Mouse (Mus musculus) thymus, postnatal 10 days (tissue): ENCODE data around the gene Cyp4b1.
"Not testable (repeated sequence)": the region's sequence is repeated elsewhere in the genome, so short reads cannot be mapped to it uniquely, and the experiment has no call there.

ENCODE experiments used
- DNase-seq, 2 experiments: peaks; one replicate each; pipeline ENCODE4 v3.0.0; 2021; ENCODE audit warnings: low spot score in 2 of 2

Cyp4b1 gene

GRCm38 (mm10) chr4:115647580-115647979 lies at the start of gene Cyp4b1:
Gene Cyp4b1 (minus strand): TSS chr4:115647723.
- DNase-seq = no peak

- no peak for DNase-seq
Observed at GRCm38 (mm10) chr4:115686299-115686698, 38.8 kb upstream of the Cyp4b1 start.

DNA sequence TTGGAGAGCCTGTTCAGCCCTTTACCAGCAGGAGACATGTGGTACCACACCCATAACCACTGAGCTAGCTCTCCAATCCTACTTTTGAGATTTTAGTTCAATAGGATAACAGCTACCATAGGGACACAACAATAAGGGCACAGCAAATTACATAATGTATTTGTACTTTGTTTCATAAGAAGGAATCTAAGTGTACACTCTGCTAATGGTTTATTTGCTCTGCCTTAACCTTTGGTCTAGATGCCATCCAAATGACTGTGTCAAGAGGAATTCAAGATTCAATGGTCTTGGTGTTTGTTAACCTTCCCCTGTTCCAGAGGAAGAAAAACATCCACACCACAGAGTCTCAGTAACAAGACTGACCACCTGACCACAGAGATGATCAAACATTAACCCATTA lies 11.7 kb upstream of the Cyp4b1 start:
- DNase-seq = no peak

- no peak for DNase-seq
Observed at GRCm38 (mm10) chr4:115657867-115658249, 10.3 kb upstream of the Cyp4b1 start.

DNA sequence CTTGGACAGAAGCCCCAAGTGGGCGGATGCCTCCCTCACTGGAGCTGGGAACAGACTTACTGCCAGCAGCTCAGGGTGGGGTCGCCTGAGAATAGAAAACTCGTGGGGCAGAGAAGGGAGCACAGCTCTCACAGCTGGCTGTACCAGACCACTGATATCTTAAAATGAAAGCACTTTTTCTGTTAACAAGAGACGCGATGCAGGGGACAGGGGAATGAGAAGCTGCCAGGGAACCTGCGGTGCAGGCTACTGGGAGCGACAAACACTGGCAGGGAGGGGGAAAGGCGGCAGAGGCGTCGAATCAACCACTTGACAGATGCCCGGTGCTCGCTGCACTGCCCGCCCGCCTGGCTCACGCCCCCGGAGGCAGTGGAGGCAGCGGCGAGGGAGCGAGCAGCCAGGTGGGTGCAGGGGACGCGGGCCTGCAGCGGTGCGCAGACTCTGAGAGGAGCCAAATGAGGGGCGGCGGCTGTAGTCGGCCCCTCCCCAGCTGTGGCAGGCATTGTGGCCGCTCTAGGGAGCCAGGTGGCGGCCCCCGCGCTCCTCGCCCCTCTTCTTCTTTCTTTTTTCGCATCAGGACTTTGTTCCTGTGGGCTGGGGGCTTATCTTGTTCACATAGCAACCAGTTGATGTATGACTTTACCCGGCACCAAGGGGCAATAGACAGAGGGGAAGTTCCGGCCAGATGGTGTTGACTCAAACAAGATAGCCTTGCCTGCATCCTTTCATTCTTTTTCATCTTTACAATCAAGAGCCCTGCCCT lies 9.8 kb upstream of the Cyp4b1 start:
- peak in 1 of 2 experiments; percentile 14 for DNase-seq

GRCm38 (mm10) chr4:115656535-115656922 lies 9.0 kb upstream of the Cyp4b1 start:
- not testable (repeated sequence) for DNase-seq

- DNase-seq = not testable (repeated sequence)
Observed at GRCm38 (mm10) chr4:115655841-115656534, 8.5 kb upstream of the Cyp4b1 start.

DNA sequence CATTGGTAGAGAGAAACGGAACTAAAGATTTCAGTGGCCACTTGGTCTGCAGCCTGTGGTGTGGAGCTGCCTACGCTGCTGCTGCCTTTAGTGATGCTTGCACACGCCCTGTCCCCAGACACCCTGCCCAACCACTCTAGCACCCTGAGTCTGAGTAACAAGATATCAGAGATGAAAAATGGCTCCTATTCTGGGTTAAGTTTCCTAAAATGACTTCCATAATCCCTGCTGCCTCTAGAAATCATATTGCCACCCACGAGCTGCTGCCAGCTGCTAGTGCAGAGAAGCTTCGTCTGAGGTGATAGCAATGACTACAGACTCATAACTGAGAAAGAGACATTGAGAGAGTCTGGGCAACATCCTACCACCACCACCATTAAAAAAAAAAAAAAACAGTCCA lies 3.3 kb upstream of the Cyp4b1 start:
- no peak for DNase-seq

DNA sequence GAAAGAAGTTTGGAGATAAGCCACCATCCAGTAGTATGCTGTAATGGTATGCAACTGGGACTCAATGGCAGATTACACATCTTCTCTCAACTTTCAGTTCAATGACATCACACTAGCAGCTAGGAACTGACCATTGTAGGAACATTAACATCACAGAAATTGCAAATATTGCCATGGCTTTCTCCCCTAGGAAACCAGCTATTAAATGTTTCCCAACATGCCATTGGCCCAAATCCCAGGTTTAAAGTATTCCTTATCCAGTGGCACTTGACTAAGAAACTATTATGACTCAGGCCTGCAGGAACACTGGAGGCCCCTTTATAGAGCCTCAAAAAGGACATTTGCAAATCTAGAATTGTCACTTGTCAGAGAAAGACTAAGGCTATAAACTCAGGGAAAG lies 1.8 kb upstream of the Cyp4b1 start:
- DNase-seq = no peak

- no peak for DNase-seq
Observed at GRCm38 (mm10) chr4:115648752-115649151, 1.2 kb upstream of the Cyp4b1 start.

- no peak for DNase-seq
Observed at GRCm38 (mm10) chr4:115645371-115645770, 2.2 kb downstream of the Cyp4b1 start.

DNA sequence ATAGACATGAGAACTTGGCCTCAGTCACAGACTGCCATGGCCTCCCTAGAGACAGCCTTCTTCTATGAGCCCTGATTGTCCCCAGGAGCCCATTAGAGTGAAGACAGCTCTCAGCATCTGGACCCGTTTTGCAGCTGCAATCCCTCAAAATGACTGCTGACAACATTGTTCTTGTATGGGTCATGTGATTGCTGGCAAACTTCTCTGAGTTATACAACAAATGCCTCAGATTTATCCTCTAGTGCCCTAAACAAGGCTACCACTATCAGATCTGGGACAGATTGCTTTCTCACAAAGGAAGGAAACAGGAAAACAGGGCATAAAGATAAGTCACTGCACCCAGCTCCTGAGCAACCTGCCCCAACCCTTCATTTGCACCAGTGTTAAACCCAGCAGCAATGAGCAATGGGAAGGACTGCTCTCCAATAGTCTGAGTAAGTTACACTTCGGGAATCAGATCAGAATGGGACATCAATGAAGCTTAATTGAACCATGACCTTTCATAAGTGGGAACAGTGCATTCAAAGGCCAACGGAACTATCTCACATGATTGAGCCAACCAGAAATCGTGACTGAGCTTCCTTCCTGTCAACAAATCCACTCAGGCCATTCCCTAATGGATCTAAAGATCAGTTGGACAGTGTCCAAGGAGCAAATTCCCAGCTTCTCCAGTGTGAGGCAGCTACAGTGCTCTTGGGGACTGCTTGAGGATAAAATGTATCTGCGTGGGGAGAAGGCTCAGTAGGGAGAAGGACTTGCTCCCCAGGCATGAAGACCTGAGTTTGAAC lies 4.4 kb downstream of the Cyp4b1 start:
- no peak for DNase-seq

DNA sequence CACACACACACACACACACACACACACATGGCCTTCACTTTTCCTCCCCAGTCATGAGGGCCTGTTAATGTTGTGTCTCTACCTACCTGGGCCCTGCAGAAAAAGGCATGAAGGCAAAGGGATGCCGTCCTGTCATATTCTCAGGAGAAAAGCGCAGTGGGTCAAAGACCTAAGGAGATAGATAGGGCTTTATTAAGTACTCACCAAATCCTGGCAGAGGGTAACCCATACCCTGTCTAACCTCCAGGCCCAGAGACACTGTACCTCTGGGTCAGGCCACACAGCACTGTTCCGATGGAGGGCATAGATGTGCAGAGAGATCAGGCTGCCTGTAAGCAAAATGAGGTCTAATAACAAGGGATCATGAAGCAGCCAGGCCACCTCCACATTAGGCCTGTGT lies 22.0 kb downstream of the Cyp4b1 start:
- not testable (repeated sequence) for DNase-seq

- no peak for DNase-seq
Observed at GRCm38 (mm10) chr4:115614005-115614404, 33.5 kb downstream of the Cyp4b1 start.

DNA sequence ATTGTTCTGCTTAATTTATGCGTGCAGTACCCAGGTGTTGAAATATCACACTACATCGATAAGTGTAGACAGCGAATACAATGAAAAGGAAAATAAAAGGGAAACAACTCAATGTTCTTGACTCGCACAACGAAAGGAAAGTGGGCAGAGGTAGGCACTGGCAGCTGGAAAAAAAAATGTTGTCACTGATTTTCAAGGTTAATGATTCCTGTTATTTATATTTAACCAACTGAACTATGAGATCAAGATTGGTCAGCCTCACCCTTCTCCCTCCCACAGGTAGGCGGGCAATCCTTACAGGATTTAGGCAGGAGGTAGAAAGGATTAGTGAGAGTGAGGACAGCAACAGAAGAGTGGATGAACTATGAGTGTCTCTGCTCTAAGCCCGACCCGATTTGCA lies 46.9 kb downstream of the Cyp4b1 start, which contains the start of gene Cyp4a32:
TSS of gene Cyp4a32 (plus strand) at position 359 of the 400 bp plus-strand sequence.
- not testable (repeated sequence) for DNase-seq

- DNase-seq = no peak
Observed at GRCm38 (mm10) chr4:115596824-115597336, 50.6 kb downstream of the Cyp4b1 start.

- DNase-seq = no peak
Observed at GRCm38 (mm10) chr4:115596357-115596756, 51.2 kb downstream of the Cyp4b1 start.

- no peak for DNase-seq
Observed at GRCm38 (mm10) chr4:115583036-115583435, 64.5 kb downstream of the Cyp4b1 start.

DNA sequence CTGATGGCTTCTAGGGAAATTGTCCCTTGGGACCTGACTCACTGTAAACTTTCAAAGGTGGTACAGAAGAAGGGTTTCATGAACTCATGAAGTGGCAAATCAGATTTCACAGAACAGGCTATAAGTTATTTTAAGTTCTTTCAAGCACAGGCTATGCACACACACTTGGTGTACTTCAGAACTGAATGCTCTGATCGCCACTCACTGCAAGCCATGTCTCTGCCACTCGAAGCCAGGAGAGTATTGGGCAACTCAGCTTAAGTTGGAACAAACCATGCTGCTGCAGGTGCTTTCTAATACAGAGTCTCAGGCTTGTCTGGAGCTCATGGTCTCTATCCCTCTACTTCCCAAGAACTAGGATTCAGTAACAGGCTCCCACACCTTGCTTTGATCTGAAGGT lies 71.7 kb downstream of the Cyp4b1 start:
- DNase-seq = no peak

DNA sequence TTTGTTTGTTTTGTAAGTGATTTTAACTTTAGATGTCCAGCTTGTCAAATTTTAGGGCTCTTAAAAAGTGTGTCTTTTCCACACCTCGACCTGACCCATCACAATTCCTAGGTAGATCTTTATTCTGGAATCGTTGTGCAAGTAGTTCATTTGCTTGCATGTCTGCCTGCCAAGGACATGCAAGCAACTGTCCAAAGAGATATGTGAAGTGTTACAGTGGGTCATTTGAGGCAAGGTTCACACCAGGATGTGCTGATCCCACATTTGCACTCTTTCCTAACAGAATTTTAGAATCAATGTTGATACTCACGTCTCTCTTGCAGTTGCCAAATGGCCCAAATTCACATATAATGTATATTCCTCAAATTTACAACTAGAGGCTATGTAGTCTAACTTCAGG lies 72.3 kb downstream of the Cyp4b1 start:
- DNase-seq = no peak
